Mouse (Mus musculus): Measurements from ENCODE around the gene Gm28729.
"Not testable (repeated sequence)": the region's sequence is repeated elsewhere in the genome, so short reads cannot be mapped to it uniquely, and the experiment has no call there.

- not testable (repeated sequence) for TF ChIP-seq CTCF (IDR thresholded peaks at IDR 0.05; ENCODE audit: low read depth, low read length); TAL1 (conservative IDR thresholded peaks at IDR 0.05; ENCODE audit: low read depth, low read length); GATA1 (IDR thresholded peaks at IDR 0.05; ENCODE audit: borderline replicate concordance, low read length)
These were observed 53.4 kb downstream of the Gm28729 start for GRCm38 (mm10) chr9:96471681-96472080.
